Mouse (Mus musculus) kidney, postnatal 0 days (tissue): ENCODE measurements around the gene Abcb4. TPM values are rescaled to one million over a fixed set of nuclear protein-coding genes. Genes with fewer than 3 reads are reported as not detected.
"Not testable (repeated sequence)": the region's sequence is repeated elsewhere in the genome, so short reads cannot be mapped to it uniquely, and the experiment has no call there.

Experiments used
- ATAC-seq: fragments of 200-750 bp; cut with Nextera tagmentation; replicated peaks from 2 replicates; pipeline ENCODE4 v1.8.0; 2017; ENCODE audit warnings: low read depth, moderate number of reproducible peaks, moderate TSS enrichment, moderate library complexity; ENCODE audit not compliant: low FRiP score
- DNase-seq: peaks from one replicate; pipeline ENCODE4 v3.0.0-alpha.2; 2016; ENCODE audit warnings: low spot score
- H3K27ac ChIP-seq: fragments of 300-500 bp; sonication (generic); 2 replicates; pipeline ENCODE4 v1.5.1; 2014; ENCODE audit warnings: mild to moderate bottlenecking
- H3K27me3 ChIP-seq: fragments of 300-500 bp; sonication (generic); 2 replicates; pipeline ENCODE4 v1.6.1; 2014; ENCODE audit warnings: low read length, mixed read lengths; ENCODE audit not compliant: insufficient read depth
- H3K36me3 ChIP-seq: fragments of 300-500 bp; sonication (generic); 2 replicates; pipeline ENCODE4 v1.6.1; 2014; ENCODE audit warnings: low read length, mixed read lengths; ENCODE audit not compliant: insufficient read depth
- H3K4me1 ChIP-seq: fragments of 300-500 bp; sonication (generic); replicated peaks from 2 replicates; pipeline ENCODE4 v1.6.1; 2014; ENCODE audit warnings: antibody characterized with exemption, low read length, mixed read lengths; ENCODE audit not compliant: insufficient read depth
- H3K4me2 ChIP-seq: fragments of 300-500 bp; sonication (generic); 2 replicates; pipeline ENCODE4 v1.6.1; 2014; ENCODE audit warnings: mild to moderate bottlenecking, low read length, moderate library complexity, mixed read lengths
- H3K4me3 ChIP-seq: fragments of 300-500 bp; sonication (generic); replicated peaks from 2 replicates; pipeline ENCODE4 v1.5.1; 2014; ENCODE audit warnings: low read depth, low read length
- H3K9ac ChIP-seq: fragments of 300-500 bp; sonication (generic); 2 replicates; pipeline ENCODE4 v1.6.1; 2014; ENCODE audit warnings: low read depth, low read length
- H3K9me3 ChIP-seq: fragments of 300-500 bp; sonication (generic); replicated peaks from 2 replicates; pipeline ENCODE4 v1.6.1; 2016; ENCODE audit warnings: low read length, inconsistent platforms, mixed read lengths
- CTCF ChIP-seq: IDR thresholded peaks from 2 replicates; pipeline ENCODE4 v1.5.1; 2016; ENCODE audit warnings: antibody characterized with exemption, low read depth, mild to moderate bottlenecking, moderate library complexity
- WGBS: fragments of 180-500 bp; shearing (Covaris S2); extraction: QIAGEN DNeasy Blood & Tissue Kit; methylation state at CpG from one replicate; pipeline ENCODE4 v1.1.7; 2014; 5-methylcytosine and 5-hydroxymethylcytosine counted together
- polyA plus RNA-seq: library from polyadenylated mRNA; unstranded; fragments of >200 nt; fragmentation: Nextera tagmentation; extraction: Ambion mirVana; gene quantifications from 2 replicates; pipeline ENCODE4 v1.2.1, GENCODE M21; 2015

The Abcb4 gene
- polyA plus RNA-seq, 1 experiment from 2014 or later = 0.16 TPM

DNA sequence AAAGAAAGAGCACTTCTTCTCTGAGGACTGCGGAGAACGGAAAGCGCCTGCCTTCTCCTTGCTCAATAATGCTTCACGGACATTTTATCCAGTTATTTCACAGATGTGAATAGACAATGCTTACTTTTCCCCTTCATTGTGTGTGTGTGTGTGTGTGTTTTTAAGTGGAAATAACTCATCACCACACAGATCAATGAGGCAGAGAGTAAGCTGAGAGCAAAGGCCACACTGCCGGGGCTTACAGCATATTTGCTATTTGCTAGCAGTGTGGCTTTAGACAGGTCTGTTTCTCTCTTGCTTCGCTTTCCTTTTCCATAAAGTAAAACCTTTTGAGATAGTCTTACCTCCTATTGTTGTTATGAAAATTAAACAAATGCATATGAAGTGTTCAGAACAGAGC, 11.0 kb downstream of the Abcb4 start:
- H3K27me3 ChIP-seq = no peaks in the 10 kb centered on the region
- ATAC-seq = no peak
- no peak overlapping the region for H3K27ac ChIP-seq

DNA sequence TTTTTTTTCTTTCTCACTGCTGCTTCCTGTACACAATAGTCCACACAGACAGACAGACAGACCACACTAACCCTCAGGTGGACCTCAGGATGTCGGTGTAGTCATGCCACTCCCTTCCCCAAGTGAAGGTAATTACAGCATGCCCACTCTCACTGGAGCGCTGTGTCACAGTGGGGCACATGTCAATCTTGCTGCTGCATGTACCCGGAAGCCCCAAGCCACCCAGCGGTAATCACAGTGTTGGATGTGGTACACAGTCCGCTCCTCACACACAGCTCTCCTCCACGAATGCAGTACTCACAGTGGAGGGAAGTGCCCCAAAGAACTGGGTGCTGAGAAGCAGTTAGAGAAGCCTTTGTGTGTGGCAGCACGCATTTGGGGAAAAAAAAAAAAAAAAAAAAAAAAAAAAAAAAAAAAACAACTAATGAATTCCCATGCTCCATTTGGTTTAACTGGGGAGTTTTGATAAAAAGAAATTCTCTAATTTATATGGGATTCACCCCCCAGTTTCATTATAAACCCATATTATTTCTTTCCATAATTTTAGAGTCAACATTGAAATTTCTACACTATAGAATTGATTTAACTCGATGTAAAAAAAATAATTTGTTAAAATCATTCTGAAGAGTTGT, 18.2 kb downstream of the Abcb4 start:
- Histone ChIP-seq H3K4me2 (no peak overlapping the region), H3K4me1 (no peaks in the 10 kb centered on the region), H3K4me3 (no peak overlapping the region), H3K27ac (no peak overlapping the region), H3K9me3 (no peaks in the 10 kb centered on the region), H3K9ac (no peak overlapping the region), H3K27me3 (no peaks in the 10 kb centered on the region), H3K36me3 (no peaks in the 10 kb centered on the region)
- 85% methylated on average over 8 of the region's 8 CpGs for WGBS
- ATAC-seq = no peak
- no peak for TF ChIP-seq CTCF
- DNase-seq = no peak

More for the DNA sequence above, 11.0 kb downstream of the Abcb4 start:
- DNase-seq = no peak
- 86% methylated on average over 6 of the region's 6 CpGs for WGBS
- no peak overlapping the region for H3K9ac ChIP-seq
- no peak overlapping the region for H3K4me3 ChIP-seq
- no peaks in the 10 kb centered on the region for H3K36me3 ChIP-seq
- TF ChIP-seq CTCF = no peak
- H3K4me2 ChIP-seq = no peak overlapping the region
- no peaks in the 10 kb centered on the region for H3K9me3 ChIP-seq
- no peaks in the 10 kb centered on the region for H3K4me1 ChIP-seq

DNA sequence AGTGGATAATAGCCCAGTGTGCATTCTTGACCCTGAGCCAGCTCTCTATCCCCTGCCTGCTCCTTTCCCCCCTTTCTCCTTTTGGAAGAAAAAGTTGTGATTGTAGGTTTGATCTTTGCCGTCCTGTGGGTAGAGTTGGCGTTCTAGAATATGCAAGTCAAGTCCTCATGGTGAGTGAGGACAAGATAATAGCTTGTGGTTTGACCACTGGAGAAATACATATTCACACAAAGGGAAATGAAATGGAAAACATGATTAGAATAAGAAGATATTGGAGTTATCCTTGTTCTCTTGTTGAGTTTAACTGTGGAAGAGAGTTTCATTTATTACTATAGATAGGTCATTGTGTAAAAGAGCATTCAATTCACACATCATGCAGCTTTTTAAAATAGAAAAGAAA, 22.9 kb downstream of the Abcb4 start:
- no peak for ATAC-seq
- no peaks in the 10 kb centered on the region for H3K9me3 ChIP-seq
- no peak for TF ChIP-seq CTCF
- no peak overlapping the region for H3K4me3 ChIP-seq
- DNase-seq = no peak
- no peaks in the 10 kb centered on the region for H3K27me3 ChIP-seq
- 89% methylated on average over 2 of the region's 2 CpGs for WGBS
- H3K4me2 ChIP-seq = no peak overlapping the region
- no peak overlapping the region for H3K9ac ChIP-seq
- no peaks in the 10 kb centered on the region for H3K36me3 ChIP-seq
- H3K4me1 ChIP-seq = no peaks in the 10 kb centered on the region
- no peak overlapping the region for H3K27ac ChIP-seq

DNA sequence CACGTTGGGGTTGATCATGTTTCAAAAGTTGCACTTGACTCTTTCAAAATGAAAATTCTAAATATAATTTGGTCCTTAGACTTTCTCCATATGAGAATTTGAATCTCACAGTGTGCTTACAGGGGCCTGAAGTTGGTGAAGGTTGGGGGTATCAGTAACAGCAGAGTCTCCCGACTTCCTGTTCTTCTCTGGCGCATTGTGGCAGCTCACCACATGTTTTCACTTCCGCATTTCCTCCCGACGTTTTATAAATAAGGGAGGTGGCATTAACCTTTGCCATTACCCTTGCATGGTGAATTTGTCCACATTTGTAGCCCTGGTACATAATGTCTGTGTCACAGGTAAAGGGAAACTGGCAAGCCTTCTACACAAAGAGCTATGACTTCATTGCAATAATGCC, 23.6 kb downstream of the Abcb4 start:
- no peak for TF ChIP-seq CTCF
- 70% methylated on average over 6 of the region's 6 CpGs for WGBS
- Histone ChIP-seq H3K4me3 (no peak overlapping the region), H3K4me2 (no peak overlapping the region), H3K36me3 (no peaks in the 10 kb centered on the region), H3K9ac (no peak overlapping the region), H3K4me1 (no peaks in the 10 kb centered on the region), H3K27me3 (no peaks in the 10 kb centered on the region), H3K27ac (no peak overlapping the region), H3K9me3 (no peaks in the 10 kb centered on the region)
- no peak for ATAC-seq
- DNase-seq = no peak

DNA sequence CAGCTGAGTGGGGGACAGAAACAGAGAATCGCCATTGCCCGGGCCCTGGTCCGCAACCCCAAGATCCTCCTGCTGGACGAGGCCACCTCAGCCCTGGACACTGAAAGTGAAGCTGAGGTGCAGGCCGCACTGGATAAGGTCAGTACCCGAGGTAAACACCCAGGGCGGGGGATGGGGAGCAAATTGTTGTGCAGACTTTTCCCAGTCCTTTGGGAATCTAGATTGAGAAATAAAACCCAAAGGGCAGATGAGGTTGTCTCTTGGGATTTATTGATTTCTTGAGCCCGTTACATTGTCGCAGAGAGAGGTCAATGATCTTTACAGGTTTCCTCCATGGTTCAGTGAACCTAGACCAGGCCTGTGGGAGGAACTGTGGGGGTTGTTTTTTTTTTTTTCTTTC, 34.9 kb downstream of the Abcb4 start:
- Histone ChIP-seq H3K27me3 (no peaks in the 10 kb centered on the region), H3K9ac (no peak overlapping the region), H3K4me3 (no peak overlapping the region), H3K4me2 (no peak overlapping the region), H3K9me3 (no peaks in the 10 kb centered on the region), H3K27ac (no peak overlapping the region), H3K4me1 (no peaks in the 10 kb centered on the region), H3K36me3 (no peaks in the 10 kb centered on the region)
- TF ChIP-seq CTCF = no peak
- DNase-seq = no peak
- ATAC-seq = no peak
- WGBS = 56% methylated on average over 9 of the region's 9 CpGs

DNA sequence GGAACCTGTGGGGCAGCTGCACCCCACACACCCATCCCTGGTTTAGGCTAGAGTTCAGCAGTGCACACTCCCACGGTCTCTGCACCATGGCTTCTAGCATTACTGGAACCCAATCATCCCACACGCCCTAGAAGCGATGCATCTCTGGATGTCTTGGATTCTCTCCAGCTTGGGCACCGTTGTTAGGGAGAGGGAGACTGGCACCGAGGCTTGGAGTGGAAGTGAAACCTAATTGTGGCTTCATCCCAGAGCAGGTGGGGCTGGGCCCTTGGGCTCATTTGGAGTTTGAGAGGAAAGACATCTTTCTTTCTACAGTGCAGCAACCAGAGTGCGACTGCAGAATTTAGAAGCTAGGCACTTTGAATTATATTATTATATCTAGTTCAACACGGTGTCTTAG, 44.4 kb downstream of the Abcb4 start:
- H3K27me3 ChIP-seq = no peaks in the 10 kb centered on the region
- no peak overlapping the region for H3K27ac ChIP-seq
- H3K4me3 ChIP-seq = no peak overlapping the region
- H3K4me2 ChIP-seq = no peak overlapping the region
- H3K9me3 ChIP-seq = no peaks in the 10 kb centered on the region
- 65% methylated on average over 7 of the region's 7 CpGs for WGBS
- no peak overlapping the region for H3K9ac ChIP-seq
- no peak for TF ChIP-seq CTCF
- ATAC-seq (no peak), DNase-seq (no peak)
- H3K4me1 ChIP-seq = no peaks in the 10 kb centered on the region
- no peaks in the 10 kb centered on the region for H3K36me3 ChIP-seq

DNA sequence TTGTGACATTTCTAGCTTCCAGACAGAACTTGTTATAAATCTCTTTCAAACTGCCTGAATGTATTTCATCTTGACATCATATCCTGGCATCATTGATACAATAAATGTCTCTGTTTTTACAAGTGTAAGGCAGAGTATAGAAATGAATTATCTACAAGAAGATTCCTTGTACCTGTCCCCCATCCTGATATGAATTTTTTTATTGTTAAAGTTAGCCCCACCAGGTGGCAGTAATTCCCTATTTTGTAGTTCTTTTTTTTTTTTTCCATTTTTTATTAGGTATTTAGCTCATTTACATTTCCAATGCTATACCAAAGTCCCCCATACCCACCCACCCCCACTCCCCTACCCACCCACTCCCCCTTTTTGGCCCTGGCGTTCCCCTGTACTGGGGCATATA, 47.7 kb downstream of the Abcb4 start:
- ATAC-seq = not testable (repeated sequence)
- no CpG with 5 or more reads among the region's 1 CpGs for WGBS
- peak; percentile 21 for DNase-seq

More for the DNA sequence above, 47.7 kb downstream of the Abcb4 start:
- peak; percentile 35; the same call in 1 of the 2 replicates for TF ChIP-seq CTCF
- not testable (repeated sequence) for H3K36me3 ChIP-seq, H3K27ac ChIP-seq, H3K4me3 ChIP-seq, H3K9ac ChIP-seq, H3K4me1 ChIP-seq, H3K27me3 ChIP-seq, H3K9me3 ChIP-seq, H3K4me2 ChIP-seq
